Mouse (Mus musculus) retina, adult 2 months (tissue): Measurements from ENCODE around the gene Ankrd49.

ENCODE experiments used
- DNase-seq: peaks from one replicate; pipeline ENCODE4 v3.0.0-alpha.2; 2012; ENCODE audit warnings: low read depth, low spot score

Gene Ankrd49

DNA sequence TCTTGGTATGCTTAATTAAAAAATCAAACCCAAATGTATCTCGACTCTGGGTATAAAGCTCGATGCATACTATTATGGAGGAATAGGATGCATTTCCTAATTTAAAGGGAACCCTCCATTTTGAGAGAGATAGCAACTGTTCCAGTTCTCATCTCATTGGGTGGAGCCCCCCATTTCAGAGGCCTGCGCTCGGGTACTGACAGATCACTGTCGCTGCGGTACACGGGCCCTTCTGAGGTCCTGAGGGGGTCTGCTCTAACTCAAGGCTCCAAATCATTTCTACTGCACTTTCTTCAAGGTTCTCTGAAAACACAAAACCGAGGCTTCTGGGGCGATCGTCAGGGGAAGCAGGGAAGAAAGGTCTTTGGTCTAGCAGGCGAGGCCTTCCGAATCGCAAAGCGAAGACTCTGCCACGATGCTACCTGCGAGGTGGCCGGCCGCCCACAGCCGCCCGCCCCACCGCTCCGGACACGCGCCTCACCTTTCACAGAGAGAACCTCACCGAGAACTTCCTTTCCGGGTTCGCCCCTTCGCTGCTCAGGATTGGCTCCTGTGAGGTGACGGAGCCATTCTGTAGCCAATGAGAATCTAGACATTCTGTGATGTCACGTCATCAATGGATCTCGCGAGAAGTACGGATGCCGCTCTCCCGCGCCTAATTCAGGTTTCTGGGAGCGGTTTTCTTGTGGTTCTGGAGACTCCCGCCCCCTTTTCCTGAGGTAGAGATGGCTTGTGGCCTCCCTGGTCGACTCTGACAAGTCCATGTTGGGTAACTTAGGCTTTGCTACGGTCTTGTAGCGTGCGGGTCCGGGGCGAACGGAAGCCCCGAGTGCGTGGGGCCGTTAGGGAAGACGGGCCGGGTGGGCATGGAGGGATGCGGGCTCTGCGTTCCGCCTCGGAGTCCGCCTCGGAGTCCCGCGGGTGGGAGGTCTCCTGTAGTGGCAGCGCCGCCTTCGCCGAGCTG, at the start of gene Ankrd49, which contains the start of gene Mre11a:
Gene Ankrd49 (minus strand): TSS at position 818 of the 964 bp plus-strand sequence.
Gene Mre11a (plus strand): TSS at position 616 of the 964 bp plus-strand sequence.
- DNase-seq: peak; percentile 90

- no peak for DNase-seq
These were observed 47.4 kb upstream of the Ankrd49 start for GRCm38 (mm10) chr9:14832046-14832445.

- no peak for DNase-seq
These were observed 43.2 kb upstream of the Ankrd49 start for GRCm38 (mm10) chr9:14827875-14828274.

- DNase-seq: no peak
These were observed 40.2 kb upstream of the Ankrd49 start for GRCm38 (mm10) chr9:14824840-14825239.

GRCm38 (mm10) chr9:14821396-14821795, 36.7 kb upstream of the Ankrd49 start:
- DNase-seq: no peak

DNA sequence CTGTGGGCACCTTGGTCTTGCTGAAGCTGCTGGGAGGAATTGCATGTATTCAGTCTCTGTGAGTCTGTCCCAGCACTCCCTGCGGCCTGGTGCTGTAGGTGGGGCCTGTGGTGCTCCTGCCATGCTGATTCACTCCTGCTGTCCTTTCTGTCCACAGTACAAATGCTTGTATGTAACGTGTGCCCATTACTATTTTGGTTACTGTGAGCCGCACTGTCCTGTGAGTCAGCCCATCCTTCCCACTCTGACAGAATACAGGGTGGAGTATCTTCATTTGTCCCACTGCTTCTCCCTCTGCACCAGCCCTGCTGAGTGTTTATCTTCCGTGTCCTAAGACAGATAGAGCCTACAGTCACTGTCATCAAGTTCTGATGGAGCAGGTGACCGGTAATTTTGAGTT, 25.5 kb upstream of the Ankrd49 start:
- no peak for DNase-seq

DNA sequence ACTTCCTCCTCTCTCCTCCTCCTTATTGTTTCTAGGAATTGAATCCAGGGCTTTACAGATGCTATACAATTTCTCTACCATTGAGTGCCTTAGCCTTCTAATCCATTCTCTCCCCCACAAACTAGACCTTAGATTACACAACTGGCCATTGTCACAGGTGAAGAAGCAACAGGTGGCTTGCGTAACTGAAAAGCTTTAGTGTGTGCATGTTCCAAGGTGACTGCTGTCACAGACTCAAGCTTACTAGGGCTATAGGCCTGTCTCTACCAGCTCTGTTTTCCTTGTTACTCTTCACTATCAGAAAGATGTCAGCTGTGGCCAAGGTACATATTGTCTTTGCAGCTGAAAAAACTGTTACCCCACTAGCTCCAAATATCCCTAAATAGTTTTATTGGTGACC, 22.1 kb upstream of the Ankrd49 start:
- no peak for DNase-seq

DNA sequence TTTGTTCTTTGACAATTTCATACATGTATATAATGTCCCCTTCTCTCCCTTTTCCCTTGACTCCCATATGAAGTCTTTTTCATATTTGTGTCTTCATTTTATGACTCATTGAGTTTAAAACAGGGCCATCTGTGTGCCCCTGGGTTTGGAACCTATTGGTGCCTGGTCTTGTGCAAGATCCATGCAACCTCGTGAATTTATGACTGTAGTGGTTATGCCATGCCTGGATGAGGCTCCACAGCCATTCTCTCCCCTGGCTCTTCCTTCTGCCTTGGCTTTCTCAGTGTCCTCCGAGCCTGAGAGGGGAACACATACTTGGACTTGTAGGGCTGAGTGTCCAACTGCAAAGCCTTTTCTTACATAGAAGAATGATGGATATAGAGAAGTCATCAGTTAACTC, 21.1 kb upstream of the Ankrd49 start:
- no peak for DNase-seq

- no peak for DNase-seq
These were observed 2.7 kb upstream of the Ankrd49 start for GRCm38 (mm10) chr9:14787356-14787755.

- DNase-seq: no peak
These were observed 6.3 kb downstream of the Ankrd49 start for GRCm38 (mm10) chr9:14778341-14778740.

GRCm38 (mm10) chr9:14773813-14774212, 10.8 kb downstream of the Ankrd49 start:
- no peak for DNase-seq

DNA sequence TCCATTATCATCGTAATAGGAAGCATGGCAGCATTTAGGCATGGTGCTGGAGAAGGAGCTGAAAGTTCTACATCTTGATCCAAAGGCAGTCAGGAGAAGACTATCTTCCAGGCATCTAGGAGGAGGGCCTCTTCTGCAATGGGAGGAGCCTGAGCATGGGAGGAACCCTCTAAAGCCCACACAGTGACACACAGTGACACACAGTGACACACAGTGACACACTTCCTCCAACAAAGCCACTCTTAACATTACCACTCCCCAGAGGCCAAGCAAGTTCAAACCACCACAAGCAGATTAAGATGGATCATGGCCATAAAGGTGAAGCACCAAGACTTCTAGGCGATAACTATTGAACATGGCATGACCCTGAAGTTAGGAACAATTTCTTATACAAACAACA, 12.6 kb downstream of the Ankrd49 start:
- DNase-seq: no peak

DNA sequence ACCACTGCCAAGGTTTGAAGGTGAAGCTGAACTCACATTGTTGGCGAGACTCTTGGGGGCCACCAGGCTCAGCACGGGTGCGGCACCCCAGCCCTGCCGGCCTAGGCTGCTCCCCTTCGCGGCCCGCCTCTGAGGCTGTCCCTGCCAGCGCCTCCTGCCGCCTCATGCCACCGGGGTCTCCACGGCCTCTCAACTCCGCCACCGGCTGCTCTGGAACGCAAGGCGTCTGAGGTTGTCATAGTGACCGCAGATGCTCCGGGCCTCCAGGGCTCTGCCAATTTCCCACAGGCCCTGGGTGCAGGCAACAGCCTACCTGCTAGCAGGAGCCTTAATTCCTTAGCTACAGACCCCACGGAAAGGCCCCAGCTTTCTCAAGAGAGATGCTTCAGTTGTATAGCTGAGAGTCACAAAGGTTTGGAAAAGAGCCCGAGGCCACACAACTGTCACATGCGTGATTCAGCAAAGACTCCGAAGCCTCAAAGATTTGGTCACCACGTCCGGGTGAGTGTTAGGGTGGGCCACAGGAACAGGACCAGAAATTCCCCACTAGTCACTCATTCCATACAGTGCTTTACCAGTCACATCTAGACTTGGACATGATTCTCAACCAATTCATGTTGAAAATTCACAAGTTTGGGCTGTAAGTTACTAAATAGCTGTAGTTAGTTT, 13.7 kb downstream of the Ankrd49 start, which contains the start of gene 1700012B09Rik:
Gene 1700012B09Rik (minus strand): TSS at position 228 of the 669 bp plus-strand sequence.
- no peak for DNase-seq

DNA sequence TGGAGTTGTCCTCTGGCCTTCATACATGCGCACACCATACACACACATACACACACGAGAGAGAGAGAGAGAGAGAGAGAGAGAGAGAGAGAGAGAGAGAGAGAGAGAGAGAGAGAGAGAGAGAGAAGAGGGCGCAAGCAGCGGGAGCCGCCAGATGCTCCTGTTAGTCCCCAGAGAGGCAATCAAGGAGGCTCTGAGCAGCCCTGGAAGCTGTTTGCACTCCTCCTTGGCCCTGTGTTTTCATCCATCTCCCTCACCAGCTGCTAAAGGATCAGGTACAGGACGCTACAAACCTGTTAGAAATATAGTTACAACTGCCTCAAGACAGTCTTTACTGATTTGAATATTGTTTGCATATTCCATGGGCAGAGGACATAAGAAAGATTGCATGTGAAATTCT, 14.8 kb downstream of the Ankrd49 start:
- DNase-seq: no peak

DNA sequence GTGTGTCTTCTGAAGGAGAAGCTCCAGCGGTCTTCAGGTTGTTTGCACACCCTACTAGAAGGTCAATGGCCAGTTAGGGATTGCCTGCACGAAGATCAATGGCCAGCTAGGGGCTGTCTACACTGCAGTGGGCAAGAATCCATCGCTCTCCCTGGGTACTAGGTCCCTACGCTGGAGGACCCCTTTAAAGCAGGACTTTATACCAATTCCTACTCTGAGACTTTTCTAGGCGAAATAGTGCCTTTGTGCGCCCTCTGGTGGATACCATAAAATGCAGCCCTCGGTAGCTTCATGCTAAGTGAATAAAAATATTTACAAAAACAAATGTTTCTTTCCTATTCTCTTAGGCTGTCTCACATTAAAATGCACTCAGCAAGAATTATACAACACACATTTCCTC, 19.9 kb downstream of the Ankrd49 start:
- no peak for DNase-seq

DNA sequence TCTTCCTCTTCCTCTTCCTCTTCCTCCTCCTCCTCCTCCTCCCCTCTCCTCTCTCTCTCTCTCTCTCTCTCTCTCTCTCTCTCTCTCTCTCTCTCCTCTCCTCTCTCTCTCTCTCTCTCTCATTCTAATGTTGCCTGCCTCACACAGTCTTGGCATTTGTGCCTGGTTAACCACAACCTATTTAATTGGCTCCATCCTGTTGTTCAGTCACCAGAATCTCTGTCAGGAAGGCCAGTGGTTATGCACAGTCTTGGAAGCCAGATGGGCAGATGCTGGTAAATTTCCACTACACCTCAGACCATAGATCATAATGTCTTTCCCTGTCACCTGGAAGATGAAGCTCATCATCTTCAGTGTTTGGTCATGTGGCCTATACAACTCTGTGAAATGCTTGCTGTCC, 25.4 kb downstream of the Ankrd49 start:
- DNase-seq: no peak

DNA sequence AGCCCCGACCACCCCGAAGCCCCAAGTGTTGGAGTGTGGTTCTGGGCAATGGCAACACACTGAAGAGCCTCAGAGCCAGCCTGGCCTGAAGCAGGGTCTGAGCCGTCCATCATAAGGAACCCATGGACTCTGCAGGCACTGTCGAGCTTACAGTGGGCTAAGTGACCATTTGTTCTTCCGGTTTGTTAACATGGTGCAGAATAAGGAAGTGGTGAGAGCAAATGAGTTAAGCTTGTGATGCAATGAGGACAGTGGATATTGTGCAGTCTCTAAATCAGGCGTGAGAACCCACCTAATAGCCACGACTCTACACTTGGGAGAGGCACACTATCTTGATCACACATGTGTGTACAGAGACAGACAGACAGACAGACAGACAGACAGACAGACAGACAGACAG, 26.1 kb downstream of the Ankrd49 start:
- no peak for DNase-seq

GRCm38 (mm10) chr9:14754469-14754868, 30.2 kb downstream of the Ankrd49 start:
- no peak for DNase-seq

GRCm38 (mm10) chr9:14753947-14754346, 30.7 kb downstream of the Ankrd49 start:
- DNase-seq: no peak

DNA sequence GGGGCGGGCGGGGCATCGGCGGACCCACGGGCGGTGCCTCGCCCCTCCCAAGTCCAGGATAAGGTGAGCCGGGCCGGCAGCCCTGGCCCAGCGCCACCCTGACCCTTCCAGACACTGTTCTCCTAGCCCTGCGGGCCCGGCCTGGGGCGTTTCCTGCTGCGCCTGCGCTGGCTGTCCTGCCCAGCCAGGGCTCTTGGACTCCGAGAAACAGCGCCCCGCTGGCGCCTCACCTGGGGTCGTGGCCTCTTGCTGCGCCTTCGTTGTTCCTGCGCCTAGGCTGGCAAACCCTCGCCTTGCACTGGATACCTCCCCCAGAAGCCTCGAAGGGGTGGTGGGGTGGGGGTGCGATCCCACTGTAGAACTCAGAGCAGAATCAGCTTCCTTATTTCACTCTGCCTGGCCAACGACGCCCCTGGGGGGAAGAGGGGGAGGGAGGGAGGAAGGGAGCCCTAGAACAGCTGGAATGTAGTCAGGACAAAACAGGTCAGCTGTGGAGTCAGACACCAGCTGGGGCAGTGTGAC, 32.6 kb downstream of the Ankrd49 start, which contains the start of gene Fut4:
Gene Fut4 (minus strand): TSS at position 393 of the 522 bp plus-strand sequence.
- no peak for DNase-seq

DNA sequence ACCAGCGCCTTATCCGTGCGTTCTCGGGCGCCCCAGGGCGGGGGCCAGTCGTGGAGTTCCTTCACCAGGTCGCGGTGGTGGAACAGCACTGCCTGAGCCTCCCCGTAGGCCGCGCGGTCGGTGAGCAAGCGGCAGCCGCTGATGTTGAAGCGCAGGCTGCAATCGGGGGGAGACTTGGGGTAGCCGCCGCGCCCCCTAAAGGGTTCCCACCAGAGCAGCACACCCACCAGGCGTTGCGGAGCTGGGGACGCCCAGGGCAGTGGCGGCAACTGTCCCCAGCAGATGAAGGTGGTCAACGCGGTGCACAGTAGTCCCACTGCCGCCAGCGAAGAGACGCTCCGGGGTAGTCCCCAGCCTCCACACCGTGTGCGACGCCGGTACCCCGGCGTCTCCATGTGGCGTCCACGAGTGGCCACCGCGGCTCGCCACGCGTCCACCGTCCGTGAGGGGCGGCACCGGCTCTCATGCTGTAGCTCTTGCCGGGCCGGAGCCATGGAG, 33.1 kb downstream of the Ankrd49 start:
- DNase-seq: no peak

- no peak for DNase-seq
These were observed 33.7 kb downstream of the Ankrd49 start for GRCm38 (mm10) chr9:14750901-14751502.
